Mouse (Mus musculus) testis, adult 2 months (tissue): ENCODE results near the gene Myo9a. TPM values are rescaled to one million over a fixed set of nuclear protein-coding genes. Genes with fewer than 3 reads are reported as not detected.
A peak's percentile ranks its signal among the peaks of the same experiment; 100 is the strongest.

ENCODE experiments used
- H3K27ac ChIP-seq: fragments of 200-500 bp; 2 replicates; pipeline ENCODE4 v1.5.1; 2012; ENCODE audit warnings: low read depth, low read length; ENCODE audit not compliant: control insufficient read depth, insufficient read depth
- H3K27me3 ChIP-seq: fragments of 200-500 bp; 2 replicates; pipeline ENCODE4 v1.6.1; 2012; ENCODE audit warnings: mild to moderate bottlenecking, low read length, moderate library complexity; ENCODE audit not compliant: control insufficient read depth, insufficient read depth
- H3K36me3 ChIP-seq: fragments of 200-500 bp; 2 replicates; pipeline ENCODE4 v1.6.1; 2012; ENCODE audit warnings: mild to moderate bottlenecking, low read length; ENCODE audit not compliant: control insufficient read depth, insufficient read depth
- H3K4me1 ChIP-seq: fragments of 200-500 bp; 2 replicates; pipeline ENCODE4 v1.6.1; 2012; ENCODE audit warnings: low read length; ENCODE audit not compliant: control insufficient read depth, insufficient read depth
- H3K4me3 ChIP-seq: fragments of 200-500 bp; 2 replicates; pipeline ENCODE4 v1.5.1; 2012; ENCODE audit warnings: low read depth, mild to moderate bottlenecking, low read length, moderate library complexity, mixed read lengths; ENCODE audit not compliant: control insufficient read depth
- CTCF ChIP-seq: fragments of 200-500 bp; IDR thresholded peaks from 2 replicates; pipeline ENCODE4 v1.5.1; 2012; ENCODE audit warnings: low read depth, mild to moderate bottlenecking, inconsistent platforms, low read length, moderate library complexity; ENCODE audit not compliant: control insufficient read depth, insufficient read depth, insufficient replicate concordance
- POLR2A ChIP-seq: fragments of 200-500 bp; IDR thresholded peaks from 2 replicates; pipeline ENCODE4 v1.6.1; 2012; ENCODE audit warnings: low read depth, mild to moderate bottlenecking, inconsistent platforms, low read length, moderate library complexity; ENCODE audit not compliant: control insufficient read depth
- polyA plus RNA-seq: library from polyadenylated mRNA; depleted of rRNA; stranded (reverse); fragments of >200 nt; gene quantifications from 2 replicates; pipeline ENCODE4 v1.2.3, GENCODE M21; 2012; rRNA removed

Gene Myo9a
- polyA plus RNA-seq = 13.3 and 18.5 TPM in 2 replicates

GRCm38 (mm10) chr9:59750267-59751065, at the start of gene Myo9a, which contains the start of gene Senp8:
TSS of gene Myo9a (plus strand) at chr9:59750896.
TSS of gene Senp8 (minus strand) at chr9:59750710.
- Histone ChIP-seq H3K27ac (peak within 1 kb of the TSS; percentile 99), H3K4me3 (peak within 1 kb of the TSS; percentile 99), H3K36me3 (no peaks in the 10 kb centered on the region), H3K27me3 (no peaks in the 10 kb centered on the region), H3K4me1 (peaks cover 5% of the 10 kb centered on the region)
- TF ChIP-seq POLR2A = peak; percentile 58; the same call in 1 of the 2 replicates
- TF ChIP-seq CTCF = no peak

- TF ChIP-seq POLR2A = no peak
- no peak for TF ChIP-seq CTCF
- Histone ChIP-seq H3K4me3 (no peak overlapping the region), H3K27ac (no peak overlapping the region), H3K4me1 (no peaks in the 10 kb centered on the region), H3K36me3 (no peaks in the 10 kb centered on the region), H3K27me3 (no peaks in the 10 kb centered on the region)
Measured at GRCm38 (mm10) chr9:59701094-59701493, 49.6 kb upstream of the Myo9a start.

- Histone ChIP-seq H3K27ac (no peak overlapping the region), H3K4me1 (no peaks in the 10 kb centered on the region), H3K36me3 (no peaks in the 10 kb centered on the region), H3K27me3 (no peaks in the 10 kb centered on the region), H3K4me3 (no peak overlapping the region)
- TF ChIP-seq POLR2A (no peak), CTCF (no peak)
Measured at GRCm38 (mm10) chr9:59703099-59703498, 47.6 kb upstream of the Myo9a start.

- TF ChIP-seq CTCF (no peak), POLR2A (no peak)
- H3K4me3 ChIP-seq = no peak overlapping the region
- no peaks in the 10 kb centered on the region for H3K36me3 ChIP-seq
- H3K4me1 ChIP-seq = no peaks in the 10 kb centered on the region
- no peaks in the 10 kb centered on the region for H3K27me3 ChIP-seq
- H3K27ac ChIP-seq = no peak overlapping the region
Measured at GRCm38 (mm10) chr9:59706850-59707825, 43.6 kb upstream of the Myo9a start.

- H3K4me3 ChIP-seq = no peak overlapping the region
- H3K4me1 ChIP-seq = no peaks in the 10 kb centered on the region
- H3K36me3 ChIP-seq = no peaks in the 10 kb centered on the region
- no peaks in the 10 kb centered on the region for H3K27me3 ChIP-seq
- no peak overlapping the region for H3K27ac ChIP-seq
- TF ChIP-seq POLR2A (no peak), CTCF (no peak)
Measured at GRCm38 (mm10) chr9:59709225-59709624, 41.5 kb upstream of the Myo9a start.

GRCm38 (mm10) chr9:59716275-59716898, 34.3 kb upstream of the Myo9a start:
- no peak overlapping the region for H3K27ac ChIP-seq
- TF ChIP-seq CTCF (no peak), POLR2A (no peak)

More at GRCm38 (mm10) chr9:59716275-59716898, 34.3 kb upstream of the Myo9a start:
- Histone ChIP-seq H3K4me1 (no peaks in the 10 kb centered on the region), H3K4me3 (no peak overlapping the region), H3K27me3 (no peaks in the 10 kb centered on the region), H3K36me3 (no peaks in the 10 kb centered on the region)
